Mouse (Mus musculus) macrophage (primary cell): ENCODE data around the gene Fmnl1. TPM values are rescaled to one million over a fixed set of nuclear protein-coding genes. Genes with fewer than 3 reads are reported as not detected.
"Not testable (repeated sequence)": the region's sequence is repeated elsewhere in the genome, so short reads cannot be mapped to it uniquely, and the experiment has no call there.

ENCODE experiments used
- H3K27ac ChIP-seq: fragments of 350-480 bp; formaldehyde crosslinking; 2 replicates; pipeline ENCODE4 v1.9.0; 2021
- H3K36me3 ChIP-seq: fragments of 350-480 bp; formaldehyde crosslinking; 2 replicates; pipeline ENCODE4 v1.9.0; 2021; ENCODE audit errors: inconsistent target
- H3K4me3 ChIP-seq: fragments of 350-480 bp; formaldehyde crosslinking; 2 replicates; pipeline ENCODE4 v1.9.0; 2021; ENCODE audit errors: inconsistent target
- H3K79me2 ChIP-seq: fragments of 350-480 bp; formaldehyde crosslinking; 2 replicates; pipeline ENCODE4 v1.9.0; 2021; ENCODE audit errors: inconsistent target
- WGBS: methylation state at CpG from one replicate; pipeline ENCODE4 v1.1.7; 2026; ENCODE audit warnings: inconsistent platforms; ENCODE audit not compliant: missing documents; 5-methylcytosine and 5-hydroxymethylcytosine counted together
- polyA plus RNA-seq: library from polyadenylated mRNA; stranded (reverse); fragments of 250-400 nt; gene quantifications from 3 replicates; pipeline ENCODE4 v1.2.4, GENCODE M21; 2018; ENCODE audit warnings: inconsistent platforms

Fmnl1 gene
- polyA plus RNA-seq, 1 experiment from 2014 or later: 29.0 TPM

- no peak overlapping the region for H3K27ac ChIP-seq
- 86% methylated on average over 1 of the region's 1 CpGs for WGBS
- no peak overlapping the region for H3K4me3 ChIP-seq
- H3K36me3 ChIP-seq: peaks cover 11% of the 10 kb centered on the region; the same call in 1 of the 2 replicates
- H3K79me2 ChIP-seq: no peaks in the 10 kb centered on the region
These were observed 44.4 kb downstream of the Fmnl1 start for GRCm38 (mm10) chr11:103215355-103215754.

- H3K36me3 ChIP-seq: peaks cover 27% of the 10 kb centered on the region; the same call in 1 of the 2 replicates
- no peaks in the 10 kb centered on the region for H3K79me2 ChIP-seq
- WGBS: 2% methylated on average over 37 of the region's 45 CpGs
- H3K4me3 ChIP-seq: peak within 1 kb of the TSS; percentile 30
- H3K27ac ChIP-seq: no peak within 1 kb of the TSS
These were observed 47.0 kb downstream of the Fmnl1 start, which contains the start of gene Spata32 for GRCm38 (mm10) chr11:103217790-103218516. Spata32 (minus strand) TSS chr11:103218432.

- no peak overlapping the region for H3K27ac ChIP-seq
- peak overlapping the region; percentile 30 for H3K4me3 ChIP-seq
- no peaks in the 10 kb centered on the region for H3K79me2 ChIP-seq
- peaks cover 27% of the 10 kb centered on the region; the same call in 1 of the 2 replicates for H3K36me3 ChIP-seq
- WGBS: 35% methylated on average over 6 of the region's 6 CpGs
These were observed 47.6 kb downstream of the Fmnl1 start for GRCm38 (mm10) chr11:103218517-103218901.

GRCm38 (mm10) chr11:103219259-103219658 lies 48.4 kb downstream of the Fmnl1 start:
- no peak overlapping the region for H3K4me3 ChIP-seq
- H3K79me2 ChIP-seq: no peaks in the 10 kb centered on the region
- peaks cover 27% of the 10 kb centered on the region; the same call in 1 of the 2 replicates for H3K36me3 ChIP-seq
- 98% methylated on average over 5 of the region's 5 CpGs for WGBS
- no peak overlapping the region for H3K27ac ChIP-seq

GRCm38 (mm10) chr11:103219995-103220394 lies 49.1 kb downstream of the Fmnl1 start:
- H3K27ac ChIP-seq: no peak overlapping the region
- WGBS: 88% methylated on average over 4 of the region's 4 CpGs
- no peak overlapping the region for H3K4me3 ChIP-seq
- no peaks in the 10 kb centered on the region for H3K79me2 ChIP-seq
- H3K36me3 ChIP-seq: peaks cover 29% of the 10 kb centered on the region; the same call in 1 of the 2 replicates

GRCm38 (mm10) chr11:103221437-103221836 lies 50.5 kb downstream of the Fmnl1 start:
- no peaks in the 10 kb centered on the region for H3K79me2 ChIP-seq
- no peak overlapping the region for H3K27ac ChIP-seq
- 93% methylated on average over 5 of the region's 6 CpGs for WGBS
- no peak overlapping the region for H3K4me3 ChIP-seq
- H3K36me3 ChIP-seq: peaks cover 43% of the 10 kb centered on the region

- Histone ChIP-seq H3K27ac (peak overlapping the region; percentile 91), H3K36me3 (peaks cover 56% of the 10 kb centered on the region)
- 83% methylated on average over 2 of the region's 4 CpGs for WGBS
- H3K4me3 ChIP-seq, H3K79me2 ChIP-seq: not testable (repeated sequence)
These were observed 51.8 kb downstream of the Fmnl1 start for GRCm38 (mm10) chr11:103222718-103223117.

- H3K27ac ChIP-seq: peak overlapping the region; percentile 91
- peaks cover 63% of the 10 kb centered on the region for H3K36me3 ChIP-seq
- WGBS: 34% methylated on average over 10 of the region's 10 CpGs
- no peaks in the 10 kb centered on the region for H3K79me2 ChIP-seq
- no peak overlapping the region for H3K4me3 ChIP-seq
These were observed 52.5 kb downstream of the Fmnl1 start for GRCm38 (mm10) chr11:103223444-103223843.

- Histone ChIP-seq H3K36me3 (peaks cover 69% of the 10 kb centered on the region), H3K27ac (peak overlapping the region; percentile 91), H3K4me3 (no peak overlapping the region), H3K79me2 (no peaks in the 10 kb centered on the region)
- WGBS: 87% methylated on average over 11 of the region's 18 CpGs
These were observed 53.1 kb downstream of the Fmnl1 start for GRCm38 (mm10) chr11:103223951-103224456.

GRCm38 (mm10) chr11:103229608-103230007 lies 58.7 kb downstream of the Fmnl1 start:
- WGBS: 96% methylated on average over 2 of the region's 2 CpGs
- Histone ChIP-seq H3K4me3 (no peak overlapping the region), H3K79me2 (no peaks in the 10 kb centered on the region; the same call in 1 of the 2 replicates), H3K36me3 (peaks cover 77% of the 10 kb centered on the region), H3K27ac (no peak overlapping the region)

GRCm38 (mm10) chr11:103230626-103231025 lies 59.7 kb downstream of the Fmnl1 start:
- Histone ChIP-seq H3K79me2 (no peaks in the 10 kb centered on the region; the same call in 1 of the 2 replicates), H3K27ac (no peak overlapping the region), H3K4me3 (no peak overlapping the region), H3K36me3 (peaks cover 74% of the 10 kb centered on the region)
- WGBS: 94% methylated on average over 18 of the region's 19 CpGs

GRCm38 (mm10) chr11:103231367-103231766 lies 60.5 kb downstream of the Fmnl1 start:
- H3K79me2 ChIP-seq: no peaks in the 10 kb centered on the region; the same call in 1 of the 2 replicates
- WGBS: 98% methylated on average over 7 of the region's 7 CpGs
- H3K27ac ChIP-seq: no peak overlapping the region
- H3K4me3 ChIP-seq: no peak overlapping the region
- H3K36me3 ChIP-seq: peaks cover 73% of the 10 kb centered on the region

- 21% methylated on average over 7 of the region's 7 CpGs for WGBS
- Histone ChIP-seq H3K79me2 (no peaks in the 10 kb centered on the region; the same call in 1 of the 2 replicates), H3K4me3 (no peak overlapping the region), H3K36me3 (peaks cover 73% of the 10 kb centered on the region), H3K27ac (no peak overlapping the region)
These were observed 62.1 kb downstream of the Fmnl1 start for GRCm38 (mm10) chr11:103232966-103233365.

- peaks cover 73% of the 10 kb centered on the region for H3K36me3 ChIP-seq
- H3K4me3 ChIP-seq: no peak overlapping the region
- WGBS: 100% methylated on average over 1 of the region's 1 CpGs
- H3K27ac ChIP-seq: no peak overlapping the region
- no peaks in the 10 kb centered on the region; the same call in 1 of the 2 replicates for H3K79me2 ChIP-seq
These were observed 63.5 kb downstream of the Fmnl1 start for GRCm38 (mm10) chr11:103234447-103234846.

- WGBS: 85% methylated on average over 10 of the region's 11 CpGs
- Histone ChIP-seq H3K79me2 (no peaks in the 10 kb centered on the region; the same call in 1 of the 2 replicates), H3K36me3 (peaks cover 73% of the 10 kb centered on the region), H3K4me3 (no peak overlapping the region), H3K27ac (no peak overlapping the region)
These were observed 64.8 kb downstream of the Fmnl1 start for GRCm38 (mm10) chr11:103235702-103236101.
